Mouse (Mus musculus) stomach, adult 2 months (tissue): ENCODE results near the gene Zdhhc14. TPM values are rescaled to one million over a fixed set of nuclear protein-coding genes. Genes with fewer than 3 reads are reported as not detected.

Experiments used
- polyA plus RNA-seq: library from polyadenylated mRNA; depleted of rRNA; stranded (reverse); fragments of >200 nt; gene quantifications from 2 replicates; pipeline ENCODE4 v1.2.3, GENCODE M21; 2012; rRNA removed

Gene Zdhhc14
- 1.1 and 1.3 TPM in 2 replicates for polyA plus RNA-seq

GRCm38 (mm10) chr17:5491801-5492745 is at the start of gene Zdhhc14:
TSS of gene Zdhhc14 (plus strand) at chr17:5492557.

Other genes starting within 250 kb of the Zdhhc14 start
- gene Ldhal6b, start 73.8 kb upstream of the Zdhhc14 start, polyA plus RNA-seq: 0.08 TPM in 1 of 2 replicates, not detected in the other
- 2.0 and 4.3 TPM in 2 replicates for gene Tmem242, start 52.3 kb upstream of the Zdhhc14 start, polyA plus RNA-seq